Mouse (Mus musculus): Measurements from ENCODE around the gene Nrip1.

- TF ChIP-seq POLR2A (IDR thresholded peaks at IDR 0.05; ENCODE audit: insufficient read depth, low read depth, low read length) (no peak), CTCF (IDR thresholded peaks at IDR 0.05) (no peak), EP300 (IDR thresholded peaks at IDR 0.05; ENCODE audit: insufficient read depth, low read depth, low read length) (no peak)
Observed at GRCm38 (mm10) chr16:76407321-76407920, 33.8 kb upstream of the Nrip1 start.

Measured in heart, adult 2 months (tissue).